Mouse (Mus musculus) granulocyte monocyte progenitor cell, adult 5-6 weeks (primary cell): ENCODE results near the gene Patl1. TPM values are rescaled to one million over a fixed set of nuclear protein-coding genes. Genes with fewer than 3 reads are reported as not detected.
"Not testable (repeated sequence)": the region's sequence is repeated elsewhere in the genome, so short reads cannot be mapped to it uniquely, and the experiment has no call there.

ENCODE experiments used
- ATAC-seq: replicated peaks from 2 replicates; pipeline ENCODE4 v1.8.0; 2016; ENCODE audit warnings: mild to moderate bottlenecking, moderate TSS enrichment, inconsistent platforms; ENCODE audit not compliant: poor library complexity, severe bottlenecking
- total RNA-seq, 2 experiments: library from RNA; stranded (forward) in 1 of 2; stranded (reverse) in 1 of 2; fragments of 200-712, 200-1000 nt in 1 of 2; fragments of >200 nt in 1 of 2; fragmentation: Nextera tagmentation in 1 of 2; gene quantifications; 2 replicates each; pipeline ENCODE4 v1.2.3; 2014 to 2017

Gene Patl1
- 33.2 and 43.7 TPM in 2 replicates for total RNA-seq (2014; fragmentation: Nextera tagmentation)
- 12.6 and 12.8 TPM in 2 replicates for total RNA-seq (2017)

DNA sequence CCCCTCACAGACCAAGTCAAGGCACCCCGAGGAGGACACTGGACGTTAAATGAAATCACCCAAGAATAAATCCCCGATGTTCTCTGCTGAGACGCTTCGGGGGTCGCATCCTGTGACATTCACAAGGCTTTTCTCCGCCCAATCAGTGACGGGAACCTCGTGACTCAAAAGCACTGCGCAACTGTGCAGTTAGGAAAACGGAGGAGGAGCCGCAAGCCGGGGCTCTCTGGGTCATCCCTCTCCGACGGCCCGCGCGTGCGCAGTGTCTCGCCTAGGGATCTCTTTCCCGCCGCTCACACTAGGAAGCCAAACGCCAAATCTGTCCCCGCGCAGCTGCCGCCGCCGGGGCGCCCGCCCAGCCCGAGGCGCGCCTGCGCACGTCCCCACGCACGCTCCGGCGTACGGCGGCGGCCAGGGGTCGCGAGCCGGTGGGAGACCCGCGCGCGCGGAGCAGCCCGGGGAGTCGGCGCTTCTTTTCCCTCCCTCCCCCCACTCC, at the start of gene Patl1:
Patl1 (plus strand) TSS at position 363 of the 496 bp plus-strand sequence.
- ATAC-seq, result peak; percentile 87

- ATAC-seq, result no peak
Measured at GRCm38 (mm10) chr19:11867837-11868236, 44.4 kb upstream of the Patl1 start.

- no peak for ATAC-seq
Measured at GRCm38 (mm10) chr19:11875006-11875405, 37.2 kb upstream of the Patl1 start, which contains the start of gene Olfr1419. Gene Olfr1419 (minus strand): TSS chr19:11875106.

DNA sequence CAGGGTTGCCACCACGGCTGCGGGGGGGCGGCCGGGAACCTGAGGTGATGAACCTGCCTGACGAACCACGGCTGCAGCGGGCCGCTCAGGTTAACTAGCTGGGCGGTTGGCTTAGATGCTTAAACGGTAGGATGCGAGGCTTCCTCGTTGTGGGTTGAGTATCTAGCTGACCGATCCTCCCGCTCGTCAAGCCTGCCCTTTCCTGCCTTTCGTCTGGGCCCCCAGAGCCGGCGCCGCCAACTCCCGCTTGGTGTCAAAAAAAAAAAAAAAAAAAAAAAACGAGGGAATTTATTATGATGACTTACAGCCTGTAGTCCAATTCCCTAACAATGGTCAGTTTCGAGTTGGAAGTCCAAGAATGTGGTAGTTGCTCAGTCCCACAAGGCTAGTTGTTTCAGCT, 33.8 kb upstream of the Patl1 start:
- peak; percentile 46; the same call in 1 of the 2 replicates for ATAC-seq

DNA sequence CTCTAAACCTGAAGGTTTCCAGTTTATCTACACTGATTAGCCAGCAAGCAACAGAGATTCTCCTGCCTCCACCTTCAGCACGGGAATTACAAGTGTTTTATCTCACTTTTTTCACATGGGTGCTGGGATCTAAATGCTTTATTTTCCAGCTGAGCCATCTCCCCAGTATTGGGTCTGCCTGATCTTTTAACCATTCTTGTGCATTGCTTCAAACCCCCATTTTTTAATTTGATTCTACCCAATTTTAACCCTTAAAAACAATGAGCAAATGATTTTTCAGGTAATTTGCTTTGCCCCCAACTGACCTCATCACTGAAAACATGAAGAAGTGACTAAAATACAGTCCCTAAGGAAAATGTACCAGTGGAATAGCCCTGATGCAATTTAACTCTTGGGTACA, 25.9 kb upstream of the Patl1 start, which contains the start of gene Olfr1420:
Olfr1420 (plus strand) TSS at position 301 of the 400 bp plus-strand sequence.
- ATAC-seq, result no peak

DNA sequence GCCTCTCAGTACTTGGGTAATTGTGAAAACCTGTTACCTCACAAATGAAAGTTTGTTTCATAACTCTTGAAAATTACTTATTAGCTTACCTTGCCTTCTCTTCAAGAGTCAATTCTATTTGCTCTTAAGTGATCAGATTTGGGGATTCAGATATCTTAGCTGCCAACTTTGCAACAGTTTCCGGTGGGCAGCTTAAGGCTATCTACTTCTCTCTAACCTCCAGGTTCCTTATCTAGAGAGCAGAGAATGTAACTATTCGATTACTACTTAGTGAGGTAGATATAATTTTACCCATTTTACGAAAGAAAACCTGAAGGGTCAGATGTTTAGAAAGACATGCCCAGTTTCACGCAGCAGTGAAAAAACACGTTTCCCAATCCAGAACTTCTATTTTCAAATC, 1.2 kb upstream of the Patl1 start:
- no peak for ATAC-seq

DNA sequence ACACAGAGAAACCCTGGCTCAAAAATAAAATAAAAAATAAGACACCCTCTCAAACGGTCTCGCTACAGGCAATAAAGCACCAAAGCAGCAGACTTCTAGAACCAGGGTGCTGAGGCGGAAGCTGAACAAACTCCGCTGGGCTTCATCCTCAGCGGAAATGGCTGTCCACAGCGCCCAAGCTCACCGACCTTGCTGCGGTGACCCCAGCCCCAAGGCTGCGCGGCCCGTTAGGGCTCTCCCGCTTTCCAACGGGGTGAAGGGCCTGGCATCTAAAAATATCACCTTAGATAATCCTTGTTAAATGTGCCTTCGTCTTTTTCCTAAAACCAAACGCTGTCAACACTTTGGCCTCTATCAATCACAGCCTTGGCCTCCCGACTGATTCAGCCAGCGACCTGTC, 596 bp upstream of the Patl1 start:
- peak; percentile 40 for ATAC-seq

GRCm38 (mm10) chr19:11912533-11913121, 428 bp downstream of the Patl1 start:
- peak; percentile 51 for ATAC-seq

DNA sequence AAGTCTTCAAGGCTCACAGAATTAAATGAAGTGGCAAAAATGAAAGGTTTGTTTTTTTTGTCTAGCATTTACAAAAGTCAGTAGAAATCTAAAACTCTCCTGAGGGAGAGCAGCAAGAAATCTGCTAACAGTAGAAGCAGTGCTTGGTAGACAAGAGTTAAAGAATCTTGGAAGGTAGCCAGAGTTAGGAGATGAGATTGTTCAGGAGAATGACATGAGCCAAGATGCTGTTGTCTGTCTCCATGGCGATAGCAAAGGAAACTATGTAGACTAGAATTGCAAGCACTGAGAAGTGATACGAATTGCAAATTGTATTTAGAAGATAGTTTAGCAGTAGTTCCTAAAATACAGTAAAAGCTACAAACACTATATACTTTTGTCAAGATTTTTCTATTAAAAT, 3.6 kb downstream of the Patl1 start:
- ATAC-seq, result no peak

- peak; percentile 53 for ATAC-seq
Measured at GRCm38 (mm10) chr19:11922068-11922467, 9.9 kb downstream of the Patl1 start.

- ATAC-seq, result not testable (repeated sequence)
Measured at GRCm38 (mm10) chr19:11922515-11922914, 10.3 kb downstream of the Patl1 start.

GRCm38 (mm10) chr19:11926380-11926779, 14.2 kb downstream of the Patl1 start:
- no peak for ATAC-seq

GRCm38 (mm10) chr19:11928025-11928748, 16.0 kb downstream of the Patl1 start:
- peak; percentile 74 for ATAC-seq

DNA sequence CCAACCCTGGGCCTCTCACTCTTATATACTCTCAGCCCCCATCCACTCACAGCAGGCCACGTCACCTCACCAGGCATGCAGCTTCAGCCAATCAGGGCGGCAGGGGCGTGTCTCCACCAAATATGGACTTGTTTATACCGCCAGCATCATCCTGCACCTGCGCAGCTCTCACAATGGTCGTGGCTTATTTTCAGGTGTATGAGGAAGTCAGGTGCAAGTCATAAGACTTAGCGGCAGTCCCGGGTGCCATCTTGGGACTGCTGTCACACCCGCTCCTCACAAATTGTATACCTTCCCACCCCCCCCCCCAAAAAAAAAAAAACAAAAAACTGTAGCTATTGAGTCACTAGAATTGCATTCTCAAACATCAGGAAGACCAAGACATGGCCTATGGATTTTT, 34.3 kb downstream of the Patl1 start:
- not testable (repeated sequence) for ATAC-seq

GRCm38 (mm10) chr19:11949878-11950277, 37.7 kb downstream of the Patl1 start:
- ATAC-seq, result peak; percentile 77

DNA sequence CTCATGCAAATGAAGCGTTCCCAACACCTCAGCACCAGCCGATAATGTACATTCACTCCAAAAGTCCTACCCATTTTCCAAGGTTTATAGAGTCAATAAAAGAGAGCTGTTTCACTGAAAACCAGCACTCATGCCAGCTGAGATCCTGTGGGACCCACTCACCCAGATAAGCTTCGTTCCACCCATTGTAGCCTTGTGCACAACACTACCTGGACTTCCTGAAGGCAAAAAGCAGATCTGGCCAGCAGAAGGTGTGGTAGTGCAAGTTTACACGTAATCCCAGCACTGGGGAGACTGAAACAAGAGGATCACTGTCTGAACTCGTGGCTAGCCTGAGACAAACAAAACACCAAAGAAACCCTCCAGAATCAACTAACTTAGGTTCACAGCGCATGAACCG, 38.5 kb downstream of the Patl1 start:
- no peak for ATAC-seq

- peak; percentile 42; the same call in 1 of the 2 replicates for ATAC-seq
Measured at GRCm38 (mm10) chr19:11954206-11954605, 42.0 kb downstream of the Patl1 start.

DNA sequence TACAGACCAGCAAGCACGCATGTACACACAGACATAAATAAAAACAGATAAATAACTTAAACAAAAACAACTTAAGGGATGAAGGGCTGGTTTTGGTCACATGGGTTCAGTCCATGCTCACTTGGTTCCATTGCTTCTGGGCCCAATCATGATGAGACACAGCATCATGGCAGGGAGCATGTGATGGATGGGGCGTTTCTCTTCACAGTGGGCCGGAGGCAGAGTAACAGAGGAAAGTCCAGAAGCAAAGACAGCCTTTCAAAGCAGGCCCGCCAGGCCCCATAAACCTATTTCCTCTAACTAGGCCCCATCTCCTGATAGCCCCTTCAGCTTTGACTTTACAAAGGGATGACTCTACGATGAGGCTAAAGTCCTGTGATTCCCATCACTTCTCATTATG, 44.4 kb downstream of the Patl1 start:
- ATAC-seq, result no peak

DNA sequence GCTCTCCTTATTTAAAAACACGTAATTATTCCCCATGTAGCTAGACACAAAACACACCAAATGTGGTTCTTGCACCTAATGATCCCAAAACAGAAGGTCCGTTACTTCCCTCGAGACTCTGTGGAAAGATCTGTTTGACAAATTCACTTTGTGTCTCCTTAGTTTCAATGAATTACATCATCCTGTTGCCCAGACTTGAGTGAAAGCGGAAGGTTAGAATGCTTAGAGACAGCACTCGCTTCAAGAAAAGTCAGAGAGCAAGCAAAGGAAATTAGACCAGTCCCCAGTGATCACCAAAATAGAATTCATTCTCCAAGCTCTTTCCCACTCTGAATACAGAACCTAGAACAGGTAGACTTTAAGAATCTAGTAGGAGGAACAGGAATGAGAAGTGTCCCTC, 45.2 kb downstream of the Patl1 start:
- ATAC-seq, result peak; percentile 52

DNA sequence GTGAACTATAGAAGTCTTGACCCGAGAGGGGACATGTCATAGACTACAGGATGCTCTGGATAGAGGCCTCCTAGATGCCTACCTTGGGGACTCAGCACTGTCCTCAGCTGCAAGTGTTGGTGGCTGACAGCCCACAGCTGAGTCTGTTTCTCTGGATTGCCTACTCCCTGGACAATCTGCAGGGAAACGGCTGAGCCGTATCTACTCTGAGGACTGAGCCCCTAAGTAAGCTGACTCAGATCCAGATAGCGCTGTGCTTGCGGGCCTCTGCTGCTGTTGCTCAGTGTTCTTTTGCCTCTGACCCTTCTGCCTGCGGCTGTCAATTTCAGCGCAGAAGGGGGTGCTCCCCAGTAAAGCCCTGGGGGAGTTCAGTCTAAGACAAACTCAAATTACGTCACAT, 45.6 kb downstream of the Patl1 start:
- no peak for ATAC-seq

DNA sequence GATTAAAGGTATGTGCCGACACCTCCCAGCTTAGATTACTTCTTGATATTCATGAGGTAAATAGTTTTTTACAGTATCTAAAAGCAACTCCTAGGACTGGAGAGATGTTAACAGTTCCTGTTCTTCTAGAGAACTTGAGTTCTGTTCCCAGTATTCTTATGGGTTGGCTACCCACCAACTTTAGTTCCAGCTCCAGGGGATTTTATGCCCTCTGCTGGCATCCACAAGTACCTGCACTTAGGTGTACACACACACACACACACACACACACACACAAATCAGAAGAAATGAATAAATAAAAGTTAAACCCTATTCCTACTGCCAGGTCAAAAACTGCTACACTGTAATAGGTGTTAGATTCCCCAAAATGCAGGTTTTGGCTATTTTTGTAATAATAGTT, 52.1 kb downstream of the Patl1 start:
- no peak for ATAC-seq
